In genomic region chr1:92614516-92614915, GRCm38 (mm10) we compare ENCODE assay signal across 13 mouse cellular contexts. TPM values are rescaled to one million over a fixed set of nuclear protein-coding genes. Genes with fewer than 3 reads are reported as not detected.
DNase-seq lines count a peak whose midpoint lies in the region; ATAC-seq and TF ChIP-seq lines count a peak whose summit lies in the region.
"Had no signal": no experiment of that assay in that cellular context is flagged by ENCODE, and none has a peak within 500 bp of the region (broad histone marks: within the 10 kb centered on the region; RNA-seq: fewer than 3 reads in every experiment).

No protein-coding gene starts in this region.

- WGBS in embryonic facial prominence, embryonic 11.5 days, result 9% methylated on average over 1 of the region's 1 CpGs
- 12% methylated on average over 1 of the region's 1 CpGs for WGBS in embryonic facial prominence, embryonic 10.5 days
- WGBS in liver, adult 2 months, result 5% methylated on average over 1 of the region's 1 CpGs
- 10% methylated on average over 1 of the region's 1 CpGs for WGBS in liver, embryonic 12.5 days (ENCODE audit: insufficient replicate concordance)

- TF ChIP-seq CTCF in liver, adult 2 months (IDR thresholded peaks at IDR 0.05; ENCODE audit: low read depth, low read length), result peak; percentile 38; the same call in 1 of the 2 replicates
- peak; percentile 62 for TF ChIP-seq CTCF in Patski (IDR thresholded peaks at IDR 0.05)

- H3K9ac ChIP-seq in embryonic facial prominence, embryonic 11.5 days (replicated peaks; ENCODE audit: low read length), result no peak overlapping the region
- no peak overlapping the region for H3K9ac ChIP-seq in liver, adult 2 months (ENCODE audit: low read depth, low read length)
- H3K9ac ChIP-seq in liver, embryonic 12.5 days, result no peak overlapping the region
- H3K9ac ChIP-seq: embryonic facial prominence, embryonic 15.5 days; midbrain, embryonic 12.5 days had no signal

- no peak for ATAC-seq in embryonic facial prominence, embryonic 11.5 days (replicated peaks; ENCODE audit: insufficient number of reproducible peaks, low FRiP score, low TSS enrichment, low read depth)
- no peak for ATAC-seq in liver, embryonic 12.5 days
- ATAC-seq in Patski, result no peak

- intact Hi-C loops in heart, postnatal 36 days (cut with DNase I), result loop anchor here (2.0 to 5.0 kb wide), 2 partner anchors 32 to 1092 kb away; no protein-coding TSS in a partner anchor

- no peak overlapping the region for H3K27ac ChIP-seq in embryonic facial prominence, embryonic 11.5 days (replicated peaks; ENCODE audit: low read depth, low read length)
- no peak overlapping the region for H3K27ac ChIP-seq in embryonic facial prominence, embryonic 10.5 days (replicated peaks)
- no peak overlapping the region for H3K27ac ChIP-seq in liver, adult 2 months (replicated peaks; ENCODE audit: insufficient read depth, low read depth, low read length)
- H3K27ac ChIP-seq in liver, embryonic 12.5 days, result no peak overlapping the region
- H3K27ac ChIP-seq: embryonic facial prominence, embryonic 15.5 days; midbrain, embryonic 12.5 days had no signal

- H3K36me3 ChIP-seq in embryonic facial prominence, embryonic 11.5 days (replicated peaks; ENCODE audit: control insufficient read depth, insufficient read depth, low read depth, low read length), result no peaks in the 10 kb centered on the region
- H3K36me3 ChIP-seq in embryonic facial prominence, embryonic 10.5 days (replicated peaks), result no peaks in the 10 kb centered on the region
- H3K36me3 ChIP-seq in liver, adult 2 months (ENCODE audit: control insufficient read depth, insufficient read depth, low read length), result no peaks in the 10 kb centered on the region
- no peaks in the 10 kb centered on the region for H3K36me3 ChIP-seq in liver, embryonic 12.5 days
- H3K36me3 ChIP-seq: embryonic facial prominence, embryonic 15.5 days; midbrain, embryonic 12.5 days had no signal

- no peak for TF ChIP-seq POLR2A in liver, adult 2 months (IDR thresholded peaks at IDR 0.05; ENCODE audit: extremely low read depth, insufficient read depth, low read length)

- H3K9me3 ChIP-seq in embryonic facial prominence, embryonic 11.5 days (replicated peaks; ENCODE audit: control insufficient read depth, low read length), result no peaks in the 10 kb centered on the region
- no peaks in the 10 kb centered on the region for H3K9me3 ChIP-seq in embryonic facial prominence, embryonic 10.5 days
- H3K9me3 ChIP-seq in liver, embryonic 12.5 days (replicated peaks), result no peaks in the 10 kb centered on the region
- H3K9me3 ChIP-seq: embryonic facial prominence, embryonic 15.5 days; midbrain, embryonic 12.5 days had no signal

- H3K79me2 ChIP-seq in liver, adult 2 months (ENCODE audit: control insufficient read depth, insufficient read depth, low read length), result no peaks in the 10 kb centered on the region

- no peak overlapping the region for H3K4me2 ChIP-seq in embryonic facial prominence, embryonic 11.5 days (ENCODE audit: low read depth, low read length)
- H3K4me2 ChIP-seq in liver, embryonic 12.5 days, result no peak overlapping the region
- H3K4me2 ChIP-seq: embryonic facial prominence, embryonic 15.5 days; midbrain, embryonic 12.5 days had no signal

- POLR2A ChIA-PET in Patski (lab: Charles Lee), result no interaction called here

- H3K4me1 ChIP-seq in embryonic facial prominence, embryonic 11.5 days (ENCODE audit: control insufficient read depth, insufficient read depth, low read length), result no peaks in the 10 kb centered on the region
- no peaks in the 10 kb centered on the region for H3K4me1 ChIP-seq in embryonic facial prominence, embryonic 10.5 days
- no peaks in the 10 kb centered on the region for H3K4me1 ChIP-seq in liver, adult 2 months (ENCODE audit: control insufficient read depth, insufficient read depth, low read length)
- H3K4me1 ChIP-seq in liver, embryonic 12.5 days, result no peaks in the 10 kb centered on the region
- H3K4me1 ChIP-seq: embryonic facial prominence, embryonic 15.5 days; midbrain, embryonic 12.5 days had no signal

- no peaks in the 10 kb centered on the region for H3K27me3 ChIP-seq in embryonic facial prominence, embryonic 11.5 days (ENCODE audit: control insufficient read depth, insufficient read depth, low read length)
- peaks cover 12% of the 10 kb centered on the region for H3K27me3 ChIP-seq in embryonic facial prominence, embryonic 10.5 days (replicated peaks; ENCODE audit: low read depth, poor library complexity, severe bottlenecking)
- 0 out of 2 replicates have a peak, but pooled peaks cover 2% of the 10 kb centered on the region for H3K27me3 ChIP-seq in liver, adult 2 months (ENCODE audit: control insufficient read depth, insufficient read depth, low read length)
- peaks cover 10% of the 10 kb centered on the region; the same call in 1 of the 2 replicates for H3K27me3 ChIP-seq in liver, embryonic 12.5 days (replicated peaks)
- peaks cover 11% of the 10 kb centered on the region for H3K27me3 ChIP-seq in Patski

- in situ Hi-C loops in Patski (cut with MboI; ENCODE audit: low pct_unique_long_range_greater_than_20kb), result loop anchor here (5.0 to 25.0 kb wide), 2 partner anchors 82 to 652 kb away; no protein-coding TSS in a partner anchor

- DNase-seq in embryonic facial prominence, embryonic 11.5 days (ENCODE audit: low spot score), result peak; percentile 30
- no peak for DNase-seq in embryonic facial prominence, embryonic 10.5 days (ENCODE audit: low spot score)
- DNase-seq in liver, adult 2 months (ENCODE audit: extremely low read depth, low read depth, low spot score), result peak; percentile 13
- DNase-seq in Patski (ENCODE audit: low read depth, low spot score), result no peak
- DNase-seq in naive thymus-derived CD4-positive, alpha-beta T cell, adult 2 months (ENCODE audit: low read depth), result peak; percentile 36
- DNase-seq in right cerebral cortex, postnatal 36 days (ENCODE audit: low spot score in 2 of 2), result no peak
- DNase-seq in heart, postnatal 36 days, result no peak

- CTCF ChIA-PET in Patski (lab: Charles Lee), result interaction anchor here (1.0 to 4.4 kb wide), 6 partner anchors 16 to 220 kb away, joined by 3 to 17 read pairs (median 7); partner anchors contain the start of genes Cops9 and Otos

- H3K4me3 ChIP-seq in embryonic facial prominence, embryonic 11.5 days (ENCODE audit: low read depth, low read length), result no peak overlapping the region
- H3K4me3 ChIP-seq in embryonic facial prominence, embryonic 10.5 days, result no peak overlapping the region
- H3K4me3 ChIP-seq in liver, adult 2 months (ENCODE audit: insufficient read depth, low read depth, low read length), result no peak overlapping the region
- H3K4me3 ChIP-seq in liver, embryonic 12.5 days, result no peak overlapping the region
- H3K4me3 ChIP-seq: embryonic facial prominence, embryonic 15.5 days; midbrain, embryonic 12.5 days had no signal

RNA-seq across cellular contexts. Expression of gene Olfr12, which starts 3.1 kb away (rescaled TPM):
- polyA plus RNA-seq in embryonic facial prominence, embryonic 11.5 days (2014; fragmentation: Nextera tagmentation; extraction: Ambion mirVana), result 0.11 TPM in 1 of 2 replicates, not detected in the other
- polyA plus RNA-seq in embryonic facial prominence, embryonic 10.5 days (2016; fragmentation: Nextera tagmentation; extraction: Ambion mirVana), result not detected in 2 replicates
- total RNA-seq in liver, adult 2 months (2014; rRNA removed), result not detected in 2 replicates
- not detected in 2 replicates for polyA plus RNA-seq in liver, adult 2 months (2012; rRNA removed)
- polyA plus RNA-seq in liver, embryonic 12.5 days (2016; fragmentation: Nextera tagmentation; extraction: Ambion mirVana), result not detected in 2 replicates
- not detected for polyA plus RNA-seq in Patski (2021)
- total RNA-seq in heart, postnatal 36 days (2021), result not detected
- polyA plus RNA-seq: heart, embryonic 16.5 days; small intestine, adult 2 months had no signal

RNA-seq across cellular contexts. Expression of gene Olfr1410, which starts 8.9 kb away (rescaled TPM):
- polyA plus RNA-seq in embryonic facial prominence, embryonic 11.5 days (2014; fragmentation: Nextera tagmentation; extraction: Ambion mirVana), result not detected in 2 replicates
- not detected in 2 replicates for polyA plus RNA-seq in embryonic facial prominence, embryonic 10.5 days (2016; fragmentation: Nextera tagmentation; extraction: Ambion mirVana)
- not detected in 2 replicates for total RNA-seq in liver, adult 2 months (2014; rRNA removed)
- polyA plus RNA-seq in liver, adult 2 months (2012; rRNA removed), result not detected in 2 replicates
- polyA plus RNA-seq in liver, embryonic 12.5 days (2016; fragmentation: Nextera tagmentation; extraction: Ambion mirVana), result not detected in 2 replicates
- not detected for polyA plus RNA-seq in Patski (2021)
- total RNA-seq in heart, postnatal 36 days (2021), result not detected
- polyA plus RNA-seq: embryonic facial prominence, embryonic 15.5 days; heart, embryonic 16.5 days; midbrain, embryonic 12.5 days; small intestine, adult 2 months had no signal

RNA-seq across cellular contexts. Expression of gene Olfr1411, which starts 20.3 kb away (rescaled TPM):
- not detected in 2 replicates for polyA plus RNA-seq in embryonic facial prominence, embryonic 11.5 days (2014; fragmentation: Nextera tagmentation; extraction: Ambion mirVana)
- not detected in 2 replicates for polyA plus RNA-seq in embryonic facial prominence, embryonic 10.5 days (2016; fragmentation: Nextera tagmentation; extraction: Ambion mirVana)
- not detected in 2 replicates for total RNA-seq in liver, adult 2 months (2014; rRNA removed)
- not detected in 2 replicates for polyA plus RNA-seq in liver, adult 2 months (2012; rRNA removed)
- not detected in 2 replicates for polyA plus RNA-seq in liver, embryonic 12.5 days (2016; fragmentation: Nextera tagmentation; extraction: Ambion mirVana)
- not detected for polyA plus RNA-seq in Patski (2021)
- total RNA-seq in heart, postnatal 36 days (2021), result not detected
- total RNA-seq: layer of hippocampus, postnatal 14 days had no signal
- polyA plus RNA-seq: embryonic facial prominence, embryonic 15.5 days; heart, embryonic 16.5 days; midbrain, embryonic 12.5 days; small intestine, adult 2 months had no signal

RNA-seq across cellular contexts. Expression of gene Cops9, which starts 27.3 kb away (rescaled TPM):
- polyA plus RNA-seq in embryonic facial prominence, embryonic 11.5 days (2014; fragmentation: Nextera tagmentation; extraction: Ambion mirVana), result 307 and 343 TPM in 2 replicates
- polyA plus RNA-seq in embryonic facial prominence, embryonic 10.5 days (2016; fragmentation: Nextera tagmentation; extraction: Ambion mirVana), result 341 and 342 TPM in 2 replicates
- total RNA-seq in liver, adult 2 months (2014; rRNA removed), result 121 and 145 TPM in 2 replicates
- 72.0 and 77.3 TPM in 2 replicates for polyA plus RNA-seq in liver, adult 2 months (2012; rRNA removed)
- 216 and 232 TPM in 2 replicates for polyA plus RNA-seq in liver, embryonic 12.5 days (2016; fragmentation: Nextera tagmentation; extraction: Ambion mirVana)
- polyA plus RNA-seq in Patski (2021), result 240 TPM
- 100 to 1,000 TPM; 219 to 225 TPM for total RNA-seq in heart, postnatal 36 days (2021)

RNA-seq across cellular contexts. Expression of gene Olfr1412, which starts 28.9 kb away (rescaled TPM):
- not detected in 2 replicates for polyA plus RNA-seq in embryonic facial prominence, embryonic 11.5 days (2014; fragmentation: Nextera tagmentation; extraction: Ambion mirVana)
- not detected in 2 replicates for polyA plus RNA-seq in embryonic facial prominence, embryonic 10.5 days (2016; fragmentation: Nextera tagmentation; extraction: Ambion mirVana)
- total RNA-seq in liver, adult 2 months (2014; rRNA removed), result not detected in 2 replicates
- not detected in 2 replicates for polyA plus RNA-seq in liver, adult 2 months (2012; rRNA removed)
- not detected in 2 replicates for polyA plus RNA-seq in liver, embryonic 12.5 days (2016; fragmentation: Nextera tagmentation; extraction: Ambion mirVana)
- polyA plus RNA-seq in Patski (2021), result not detected
- total RNA-seq in heart, postnatal 36 days (2021), result not detected
- total RNA-seq: layer of hippocampus, postnatal 14 days had no signal
- polyA plus RNA-seq: embryonic facial prominence, embryonic 15.5 days; heart, embryonic 16.5 days; midbrain, embryonic 12.5 days; small intestine, adult 2 months had no signal

Comparison
In these comparisons a context has a peak if more than half of its experiments do, and no peak if none do; other contexts are left out.
1. DNase-seq: peak in embryonic facial prominence, embryonic 11.5 days (single experiment), liver, adult 2 months (single experiment) and naive thymus-derived CD4-positive, alpha-beta T cell, adult 2 months (single experiment); none in embryonic facial prominence, embryonic 10.5 days (single experiment), Patski (single experiment), right cerebral cortex, postnatal 36 days (0 of 2) and heart, postnatal 36 days (0 of 2).